Comparison of ENCODE assay signal across 19 mouse cellular contexts in genomic region chr15:27569924-27570323, GRCm38 (mm10).
DNase-seq lines count a peak whose midpoint lies in the region; ATAC-seq and TF ChIP-seq lines count a peak whose summit lies in the region.
"Had no signal": no experiment of that assay in that cellular context is flagged by ENCODE, and none has a peak within 500 bp of the region (broad histone marks: within the 10 kb centered on the region; RNA-seq: fewer than 3 reads in every experiment).

No protein-coding gene starts in this region.

- no peak overlapping the region for H3K4me3 ChIP-seq in embryonic facial prominence, embryonic 15.5 days (replicated peaks)
- no peak overlapping the region for H3K4me3 ChIP-seq in myocyte
- no peak overlapping the region for H3K4me3 ChIP-seq in forebrain, embryonic 12.5 days (replicated peaks)
- H3K4me3 ChIP-seq: forebrain, embryonic 10.5 days; limb, embryonic 15.5 days; midbrain, embryonic 10.5 days; neural tube, embryonic 13.5 days had no signal

- H3K4me2 ChIP-seq in embryonic facial prominence, embryonic 15.5 days (replicated peaks): no peak overlapping the region
- no peak overlapping the region for H3K4me2 ChIP-seq in myocyte (ENCODE audit: low read depth)
- no peak overlapping the region for H3K4me2 ChIP-seq in forebrain, embryonic 12.5 days
- H3K4me2 ChIP-seq: limb, embryonic 15.5 days; lung, embryonic 14.5 days; neural tube, embryonic 13.5 days had no signal

- ATAC-seq in embryonic facial prominence, embryonic 15.5 days (ENCODE audit: insufficient number of reproducible peaks, low FRiP score, low TSS enrichment, low read depth): no peak
- no peak for ATAC-seq in forebrain, embryonic 12.5 days (ENCODE audit: low FRiP score)
- ATAC-seq: inflammation-experienced regulatory T-cells, adult 6 months had no signal

- H3K9ac ChIP-seq in embryonic facial prominence, embryonic 15.5 days: no peak overlapping the region
- no peak overlapping the region for H3K9ac ChIP-seq in forebrain, embryonic 12.5 days
- H3K9ac ChIP-seq: limb, embryonic 15.5 days; lung, embryonic 14.5 days; neural tube, embryonic 13.5 days had no signal

- H3K27ac ChIP-seq in embryonic facial prominence, embryonic 15.5 days (replicated peaks): 0 out of 2 replicates have a peak overlapping the region, but pooled peaks have one; percentile 17
- H3K27ac ChIP-seq in forebrain, embryonic 12.5 days: no peak overlapping the region
- H3K27ac ChIP-seq: forebrain, embryonic 10.5 days; limb, embryonic 15.5 days; midbrain, embryonic 10.5 days; neural tube, embryonic 13.5 days; stomach, postnatal 0 days had no signal

- H3K9me3 ChIP-seq in embryonic facial prominence, embryonic 15.5 days (replicated peaks): no peaks in the 10 kb centered on the region
- H3K9me3 ChIP-seq in forebrain, embryonic 12.5 days: no peaks in the 10 kb centered on the region
- H3K9me3 ChIP-seq: forebrain, embryonic 10.5 days; limb, embryonic 15.5 days; midbrain, embryonic 10.5 days; neural tube, embryonic 13.5 days had no signal

- H3K4me1 ChIP-seq in embryonic facial prominence, embryonic 15.5 days: peaks cover 6% of the 10 kb centered on the region; the same call in 1 of the 2 replicates
- H3K4me1 ChIP-seq in forebrain, embryonic 12.5 days: no peaks in the 10 kb centered on the region
- H3K4me1 ChIP-seq: forebrain, embryonic 10.5 days; midbrain, embryonic 10.5 days; neural tube, embryonic 13.5 days had no signal

- H3K36me3 ChIP-seq in embryonic facial prominence, embryonic 15.5 days: peaks cover 4% of the 10 kb centered on the region; the same call in 1 of the 2 replicates
- H3K36me3 ChIP-seq in myocyte (ENCODE audit: control insufficient read depth, insufficient read depth): peaks cover 70% of the 10 kb centered on the region
- H3K36me3 ChIP-seq in forebrain, embryonic 12.5 days (replicated peaks): peaks cover 17% of the 10 kb centered on the region; the same call in 1 of the 2 replicates

- DNase-seq in adrenal gland, adult 2 months: peak; percentile 67
- DNase-seq in adrenal gland, adult 18-20 months (ENCODE audit: low spot score in 2 of 2): no peak
- DNase-seq in lung, adult 18-20 months: peak; percentile 24 to 60
- DNase-seq in lung, postnatal 4 days: no peak
- no peak for DNase-seq in cerebellum, postnatal 10 days
- DNase-seq: cerebellum, adult 11-12 months; cerebellum, postnatal 36 days; heart, adult 18-20 months; lung, embryonic 14.5 days; right cerebral cortex, postnatal 25 days had no signal

- TF ChIP-seq POLR2A in myocyte (IDR thresholded peaks at IDR 0.05; ENCODE audit: insufficient read length, low read depth): no peak

- WGBS in embryonic facial prominence, embryonic 15.5 days: 38% methylated on average over 2 of the region's 2 CpGs
- WGBS in forebrain, embryonic 12.5 days: 74% methylated on average over 2 of the region's 2 CpGs

- H3K79me2 ChIP-seq in myocyte (ENCODE audit: control insufficient read depth, insufficient read depth): no peaks in the 10 kb centered on the region

- H3K27me3 ChIP-seq in embryonic facial prominence, embryonic 15.5 days: no peaks in the 10 kb centered on the region
- no peaks in the 10 kb centered on the region for H3K27me3 ChIP-seq in myocyte (ENCODE audit: control insufficient read depth, insufficient read depth, insufficient read length)
- H3K27me3 ChIP-seq in forebrain, embryonic 12.5 days: no peaks in the 10 kb centered on the region
- H3K27me3 ChIP-seq: limb, embryonic 15.5 days; neural tube, embryonic 13.5 days had no signal

- H3ac ChIP-seq in myocyte (ENCODE audit: control insufficient read depth, insufficient read length): no peak overlapping the region

TF ChIP-seq in myocyte, 11 proteins besides CTCF, POLR2A, EP300 and RAD21:
- TF ChIP-seq POLR2AphosphoS2 (IDR thresholded peaks at IDR 0.05; ENCODE audit: insufficient read length, low read depth) (no peak), MYOG (IDR thresholded peaks at IDR 0.05; ENCODE audit: control insufficient read depth in 1 of 3, insufficient read depth in 1 of 3, insufficient read length in 2 of 3, low read depth in 2 of 3) (peak in 1 of 3 experiments; percentile 41), REST (IDR thresholded peaks at IDR 0.05; ENCODE audit: insufficient read depth, insufficient read length) (no peak), MAX (IDR thresholded peaks at IDR 0.05; ENCODE audit: low read depth) (no peak), USF1 (IDR thresholded peaks at IDR 0.05; ENCODE audit: low read depth) (no peak), SRF (IDR thresholded peaks at IDR 0.05; ENCODE audit: control insufficient read depth, insufficient read length, low read depth) (no peak), TCF12 (IDR thresholded peaks at IDR 0.05; ENCODE audit: insufficient read depth, poor library complexity, severe bottlenecking) (no peak), E2F4 (IDR thresholded peaks at IDR 0.05; ENCODE audit: insufficient read depth) (no peak), TCF3 (IDR thresholded peaks at IDR 0.05; ENCODE audit: insufficient read length, low read depth) (no peak), CEBPB (IDR thresholded peaks at IDR 0.05; ENCODE audit: insufficient read depth, poor library complexity, severe bottlenecking) (peak; percentile 92), MYOD1 (IDR thresholded peaks at IDR 0.05; ENCODE audit: control insufficient read depth in 1 of 3, insufficient read length in 2 of 3, low read depth in 2 of 3) (peak; percentile 73 to 92 (median 79))

Comparison
In these comparisons a context has a peak if more than half of its experiments do, and no peak if none do; other contexts are left out.
1. DNase-seq: peak in adrenal gland, adult 2 months (single experiment) and lung, adult 18-20 months (2 of 2); none in adrenal gland, adult 18-20 months (0 of 2), lung, postnatal 4 days (0 of 2) and cerebellum, postnatal 10 days (0 of 2).